Mouse (Mus musculus) macrophage (primary cell): Measurements from ENCODE around the gene Thy1. TPM values are rescaled to one million over a fixed set of nuclear protein-coding genes. Genes with fewer than 3 reads are reported as not detected.

Experiments used
- H3K27ac ChIP-seq: fragments of 350-480 bp; formaldehyde crosslinking; 2 replicates; pipeline ENCODE4 v1.9.0; 2021
- H3K36me3 ChIP-seq: fragments of 350-480 bp; formaldehyde crosslinking; 2 replicates; pipeline ENCODE4 v1.9.0; 2021; ENCODE audit errors: inconsistent target
- H3K4me3 ChIP-seq: fragments of 350-480 bp; formaldehyde crosslinking; 2 replicates; pipeline ENCODE4 v1.9.0; 2021; ENCODE audit errors: inconsistent target
- H3K79me2 ChIP-seq: fragments of 350-480 bp; formaldehyde crosslinking; 2 replicates; pipeline ENCODE4 v1.9.0; 2021; ENCODE audit errors: inconsistent target
- WGBS: methylation state at CpG from one replicate; pipeline ENCODE4 v1.1.7; 2026; ENCODE audit warnings: inconsistent platforms; ENCODE audit not compliant: missing documents; 5-methylcytosine and 5-hydroxymethylcytosine counted together
- polyA plus RNA-seq: library from polyadenylated mRNA; stranded (reverse); fragments of 250-400 nt; gene quantifications from 3 replicates; pipeline ENCODE4 v1.2.4, GENCODE M21; 2018; ENCODE audit warnings: inconsistent platforms

The Thy1 gene
- polyA plus RNA-seq, 1 experiment from 2014 or later, result 0.87 TPM

DNA sequence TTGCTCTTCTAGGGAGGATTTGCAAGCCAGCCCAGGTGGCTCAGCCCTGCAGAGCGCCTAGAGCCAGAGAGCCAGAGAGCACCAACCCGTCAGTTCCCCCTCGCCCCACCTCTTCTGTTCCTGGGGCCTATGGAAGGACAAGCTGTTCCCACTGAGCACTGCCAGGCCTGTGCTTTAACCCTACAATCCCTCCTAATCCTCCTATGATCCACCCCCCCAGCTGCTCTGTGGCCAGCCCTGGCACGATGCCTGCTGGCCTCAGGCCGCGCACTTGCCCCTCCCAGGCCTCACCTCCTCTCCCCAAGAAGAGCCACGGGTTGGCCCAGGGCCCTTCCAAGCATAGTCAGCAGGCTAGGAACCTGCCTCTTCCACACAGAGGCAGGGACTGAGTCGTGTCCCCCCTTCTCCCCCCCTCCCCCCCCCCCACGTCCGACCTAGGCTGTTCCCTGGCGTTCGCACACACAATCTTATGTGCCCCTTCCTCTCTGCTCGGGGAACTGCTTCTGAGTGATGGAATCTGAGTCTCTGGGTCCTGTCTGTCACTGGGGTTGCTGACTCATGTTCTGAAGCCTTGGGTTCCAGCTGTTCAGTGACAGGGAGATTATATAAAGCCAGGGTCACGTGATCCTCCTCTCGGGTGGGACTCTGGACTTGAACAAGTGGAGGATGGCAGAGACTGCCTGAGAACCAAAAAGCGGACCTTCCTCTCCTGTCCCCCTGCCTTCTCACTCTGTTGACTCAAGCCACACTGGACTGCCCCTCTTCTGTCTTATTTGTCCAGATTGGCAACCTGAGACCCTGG is 36.0 kb downstream of the Thy1 start:
- H3K27ac ChIP-seq, result no peak overlapping the region
- no peak overlapping the region for H3K4me3 ChIP-seq
- H3K79me2 ChIP-seq, result no peaks in the 10 kb centered on the region
- H3K36me3 ChIP-seq, result no peaks in the 10 kb centered on the region
- WGBS, result 45% methylated on average over 11 of the region's 16 CpGs

DNA sequence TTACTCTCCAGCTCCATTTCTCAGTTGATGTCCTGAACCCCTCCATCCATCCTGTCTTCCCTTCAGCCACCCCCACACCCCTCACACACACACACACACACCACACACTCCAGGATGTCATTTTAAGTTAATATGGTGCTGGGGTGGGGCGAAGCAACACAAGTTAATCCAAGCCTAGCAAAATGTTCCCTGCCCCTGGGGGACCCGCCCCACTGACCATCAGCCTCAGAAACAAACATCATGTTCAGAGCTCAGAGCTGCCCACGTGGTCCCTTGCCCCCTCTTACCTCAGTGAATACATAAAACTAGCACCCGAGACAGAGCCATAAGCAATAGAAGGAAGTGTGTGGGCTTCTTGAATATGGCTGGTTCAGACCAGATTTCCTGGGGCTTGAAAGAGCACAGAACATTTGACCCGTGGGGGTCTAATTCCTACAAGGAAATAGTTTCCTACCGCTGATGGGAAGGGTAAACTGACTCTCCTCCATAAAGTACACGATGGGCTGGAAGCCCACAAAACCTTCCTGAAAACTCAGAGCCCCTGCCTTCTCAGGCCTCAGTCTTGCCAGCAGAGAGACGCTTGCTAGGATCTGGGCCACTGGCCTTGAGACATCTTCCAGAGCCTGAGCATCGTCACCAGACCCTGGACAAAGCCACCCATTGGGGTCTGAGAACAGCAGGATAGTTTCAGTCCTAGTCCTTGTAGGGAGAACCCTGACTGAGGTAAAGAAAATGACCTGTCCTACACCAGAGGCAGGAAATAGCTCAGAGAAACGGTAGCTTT is 37.0 kb downstream of the Thy1 start:
- H3K79me2 ChIP-seq, result no peaks in the 10 kb centered on the region
- H3K27ac ChIP-seq, result no peak overlapping the region
- H3K36me3 ChIP-seq, result no peaks in the 10 kb centered on the region
- H3K4me3 ChIP-seq, result no peak overlapping the region
- 62% methylated on average over 10 of the region's 10 CpGs for WGBS

DNA sequence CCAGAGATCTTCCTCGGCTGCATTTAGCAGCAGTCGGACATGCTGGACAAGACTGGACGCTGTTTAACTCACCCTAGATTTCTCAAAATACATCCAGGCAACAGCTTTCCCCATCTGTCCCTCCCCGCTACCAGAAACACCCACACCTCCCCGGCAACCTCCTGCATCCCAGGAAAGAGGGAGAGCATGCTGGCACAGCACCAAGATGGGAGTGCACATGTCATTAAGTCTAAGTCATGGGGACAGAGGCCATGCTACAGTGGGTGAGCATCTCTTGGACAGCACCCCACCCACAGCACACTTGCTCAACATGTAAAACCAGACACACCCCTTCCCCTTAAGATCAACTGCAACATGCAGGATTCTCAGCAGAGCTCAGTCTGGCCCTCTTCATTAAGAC is 37.8 kb downstream of the Thy1 start:
- Histone ChIP-seq H3K79me2 (no peaks in the 10 kb centered on the region), H3K27ac (no peak overlapping the region), H3K36me3 (no peaks in the 10 kb centered on the region), H3K4me3 (no peak overlapping the region)
- WGBS, result 96% methylated on average over 5 of the region's 5 CpGs

DNA sequence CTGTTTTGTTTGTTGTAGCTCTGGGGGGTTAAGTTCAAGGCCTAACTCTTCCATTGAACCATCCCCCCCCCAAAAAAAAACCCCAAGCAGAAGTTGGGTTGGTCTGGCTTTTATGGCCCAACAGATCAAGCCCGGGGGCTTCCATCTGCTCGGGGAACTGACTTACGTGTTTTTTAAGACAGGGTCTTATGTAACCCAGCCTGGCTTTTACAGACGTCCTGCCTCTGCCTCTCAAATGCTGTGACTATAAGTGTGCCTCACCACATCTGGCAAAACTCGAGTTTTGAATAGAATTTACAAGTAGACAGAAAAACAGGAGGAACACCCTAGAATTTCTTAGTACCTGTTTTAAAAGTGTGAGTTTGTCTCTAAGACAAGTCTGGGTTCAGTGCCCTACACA is 38.4 kb downstream of the Thy1 start:
- Histone ChIP-seq H3K4me3 (no peak overlapping the region), H3K79me2 (no peaks in the 10 kb centered on the region), H3K27ac (no peak overlapping the region), H3K36me3 (no peaks in the 10 kb centered on the region)
- 68% methylated on average over 5 of the region's 5 CpGs for WGBS

DNA sequence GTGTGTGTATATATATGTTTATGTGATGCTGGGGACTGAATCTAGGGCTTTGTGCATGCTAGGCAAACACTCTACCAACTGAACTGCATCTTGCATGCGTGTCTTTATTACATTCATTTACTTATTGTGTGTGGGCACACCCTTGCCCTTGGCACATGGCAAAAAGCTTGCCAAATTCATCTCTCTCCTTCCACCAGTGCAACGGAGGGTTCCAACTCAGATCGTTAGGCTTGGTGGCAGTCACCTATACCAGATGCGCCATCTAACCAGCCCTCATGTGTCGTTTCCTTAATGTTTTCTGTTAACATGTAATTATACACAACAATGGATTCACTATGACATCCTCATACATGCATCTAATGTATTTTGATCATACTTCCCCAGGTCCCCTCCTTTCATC is 39.1 kb downstream of the Thy1 start:
- no peaks in the 10 kb centered on the region for H3K79me2 ChIP-seq
- H3K36me3 ChIP-seq, result no peaks in the 10 kb centered on the region
- WGBS, result 94% methylated on average over 5 of the region's 5 CpGs
- no peak overlapping the region for H3K27ac ChIP-seq
- no peak overlapping the region for H3K4me3 ChIP-seq

DNA sequence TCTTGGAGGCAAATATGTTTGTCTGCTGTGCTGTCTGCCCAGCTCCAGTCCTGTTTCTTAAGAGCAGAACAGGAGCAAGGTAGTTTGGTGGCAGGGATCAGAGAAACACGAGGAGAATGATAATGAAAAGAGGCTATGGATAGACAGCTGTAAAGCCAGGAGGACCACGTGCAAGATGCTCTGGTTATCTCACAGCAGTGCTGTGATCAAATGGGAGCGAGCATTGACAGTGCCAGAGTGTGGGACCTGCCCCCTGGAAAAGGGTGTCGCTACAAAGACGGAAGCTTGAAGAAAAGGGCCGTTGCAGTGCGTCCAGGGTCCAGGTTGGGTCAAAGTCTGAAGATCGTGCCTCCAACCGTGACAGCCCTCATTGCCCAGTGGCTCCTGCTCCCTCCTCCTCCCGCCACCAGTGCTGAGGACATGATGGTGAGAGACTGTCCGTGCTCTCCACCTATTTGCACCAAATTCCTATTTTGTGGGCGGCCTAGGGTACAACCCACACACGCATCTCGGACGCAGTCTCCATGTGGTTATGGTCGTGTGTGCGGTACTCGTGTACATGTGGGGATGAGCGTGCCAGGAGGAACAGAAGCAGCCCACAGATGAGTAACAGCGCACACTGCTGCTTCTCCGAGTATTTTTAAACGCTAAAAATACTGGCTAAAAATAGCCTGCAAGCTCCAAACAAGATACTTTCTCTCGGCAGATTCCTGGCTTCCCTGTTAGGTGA is 40.4 kb downstream of the Thy1 start:
- H3K4me3 ChIP-seq, result peak overlapping the region; percentile 19; the same call in 1 of the 2 replicates
- no peaks in the 10 kb centered on the region for H3K36me3 ChIP-seq
- H3K27ac ChIP-seq, result no peak overlapping the region
- H3K79me2 ChIP-seq, result no peaks in the 10 kb centered on the region
- WGBS, result 21% methylated on average over 22 of the region's 23 CpGs

DNA sequence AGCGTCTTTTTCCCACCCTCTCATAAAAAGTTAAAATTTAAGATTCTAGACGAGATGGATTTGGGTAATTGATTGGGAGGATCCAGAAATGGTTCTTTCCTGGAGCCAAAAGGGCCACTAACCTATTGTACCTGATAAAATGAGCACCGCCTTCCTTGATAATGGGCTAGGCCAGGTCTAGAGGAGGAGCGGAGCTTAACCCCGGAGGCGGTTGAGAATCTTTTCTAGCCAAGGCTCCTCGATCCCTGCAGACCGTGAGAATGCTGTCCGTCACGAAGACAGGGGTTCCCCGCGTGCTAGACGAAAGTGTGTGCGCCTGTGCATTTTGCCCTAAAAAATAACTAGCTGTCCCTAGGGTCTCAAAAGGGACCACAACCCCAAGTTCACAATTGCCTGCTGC is 41.1 kb downstream of the Thy1 start:
- Histone ChIP-seq H3K4me3 (peak overlapping the region; percentile 19; the same call in 1 of the 2 replicates), H3K27ac (no peak overlapping the region), H3K36me3 (no peaks in the 10 kb centered on the region), H3K79me2 (no peaks in the 10 kb centered on the region)
- 3% methylated on average over 13 of the region's 14 CpGs for WGBS

DNA sequence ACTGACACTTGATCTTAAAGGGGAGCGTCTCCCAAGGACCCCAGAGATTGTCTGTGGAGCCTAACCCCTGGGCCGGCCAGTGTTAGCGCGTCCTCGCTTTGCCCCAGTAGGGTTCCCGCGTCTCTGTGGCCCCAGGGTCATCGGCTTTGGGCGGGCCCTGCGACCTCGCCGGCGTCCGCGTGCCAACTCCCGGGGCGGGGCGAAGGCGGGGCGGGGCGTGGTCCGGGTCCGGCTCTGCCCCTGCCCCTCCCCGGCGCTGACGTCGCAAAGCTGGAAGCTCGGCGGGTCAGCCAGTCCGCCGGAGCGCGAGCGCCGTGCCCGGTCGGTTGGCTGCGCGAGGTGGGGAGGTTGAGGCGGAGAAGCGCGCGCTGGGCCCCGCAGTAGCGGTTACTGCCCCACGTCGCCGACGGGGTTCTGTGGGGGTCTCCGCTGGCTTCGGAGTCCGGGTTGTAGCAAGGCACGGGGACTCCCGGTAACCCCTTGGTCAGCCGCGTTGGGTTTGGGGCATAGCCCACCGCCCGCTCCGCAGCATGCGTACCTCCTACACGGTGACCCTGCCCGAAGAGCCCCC is 41.6 kb downstream of the Thy1 start:
- no peaks in the 10 kb centered on the region for H3K36me3 ChIP-seq
- peak overlapping the region; percentile 19 for H3K4me3 ChIP-seq
- H3K27ac ChIP-seq, result no peak overlapping the region
- 1% methylated on average over 51 of the region's 62 CpGs for WGBS
- no peaks in the 10 kb centered on the region for H3K79me2 ChIP-seq

DNA sequence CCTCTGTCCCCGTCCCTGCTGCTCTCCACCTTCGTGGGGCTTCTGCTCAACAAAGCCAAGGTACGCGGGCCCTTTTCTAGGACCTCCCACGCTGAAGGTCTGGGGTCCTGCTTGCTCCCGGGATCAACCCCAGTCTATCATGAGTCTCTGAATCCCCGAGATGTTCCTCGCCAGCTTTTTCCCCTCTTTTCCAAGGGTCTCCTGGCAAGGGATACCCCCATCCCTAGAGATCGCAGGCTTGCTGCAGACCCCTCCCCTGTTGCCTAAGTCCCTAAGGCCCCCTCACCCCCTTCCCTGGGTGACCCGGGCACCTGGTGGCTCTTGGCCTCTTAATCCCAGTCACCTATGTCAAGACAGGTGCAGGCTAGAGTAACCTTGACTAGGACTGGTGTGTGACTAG is 42.1 kb downstream of the Thy1 start:
- no peaks in the 10 kb centered on the region for H3K36me3 ChIP-seq

DNA sequence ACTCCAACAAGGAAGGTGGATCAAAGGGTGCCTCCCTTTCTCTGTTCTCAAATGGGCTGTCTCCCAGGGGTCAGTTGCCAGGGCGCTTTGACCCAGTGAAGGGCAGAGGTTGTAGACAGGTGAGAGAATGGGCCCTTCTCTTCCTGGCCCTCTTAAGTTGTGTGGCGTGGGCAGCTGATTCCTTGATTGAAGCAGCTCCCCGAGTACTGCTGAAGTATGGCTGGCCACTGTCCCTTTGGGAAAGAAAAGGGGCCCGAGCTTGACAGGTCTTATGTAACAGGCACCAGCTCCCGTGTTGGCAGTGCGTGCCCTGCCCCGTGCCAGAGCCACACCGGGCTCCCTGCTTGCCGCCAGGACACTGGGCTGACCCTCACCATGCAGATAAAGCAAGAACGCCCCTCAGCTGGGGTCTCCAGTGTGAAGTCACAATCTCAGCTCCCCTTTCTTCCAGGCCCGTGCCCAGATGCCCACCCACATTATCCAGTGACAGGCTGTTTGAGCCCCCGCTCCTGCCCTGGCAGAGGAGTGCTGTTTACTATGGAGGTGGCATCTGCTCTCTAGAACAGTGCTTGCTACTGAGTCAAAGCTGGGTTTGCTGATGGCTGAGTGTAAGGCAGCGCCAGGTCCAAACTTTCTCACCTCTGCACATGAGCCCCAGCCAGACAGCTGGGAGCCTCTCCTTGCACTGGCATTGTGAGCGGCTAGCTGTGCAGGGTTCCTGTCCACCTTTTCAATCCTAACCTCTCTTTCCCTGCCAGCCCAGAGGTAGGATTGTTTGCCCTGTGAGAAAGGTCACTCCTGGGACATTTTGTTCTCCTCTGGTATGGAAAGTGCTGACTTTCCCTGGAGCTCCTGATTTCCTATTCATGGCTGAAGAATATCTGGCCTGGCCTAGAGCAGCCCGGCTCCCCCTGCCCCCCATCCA is 42.8 kb downstream of the Thy1 start:
- Histone ChIP-seq H3K27ac (no peak overlapping the region), H3K36me3 (no peaks in the 10 kb centered on the region), H3K79me2 (no peaks in the 10 kb centered on the region), H3K4me3 (no peak overlapping the region)
- WGBS, result 94% methylated on average over 15 of the region's 15 CpGs

More for the DNA sequence above, 42.1 kb downstream of the Thy1 start:
- WGBS, result 22% methylated on average over 10 of the region's 10 CpGs
- no peak overlapping the region for H3K27ac ChIP-seq
- no peaks in the 10 kb centered on the region for H3K79me2 ChIP-seq
- H3K4me3 ChIP-seq, result peak overlapping the region; percentile 6; the same call in 1 of the 2 replicates

DNA sequence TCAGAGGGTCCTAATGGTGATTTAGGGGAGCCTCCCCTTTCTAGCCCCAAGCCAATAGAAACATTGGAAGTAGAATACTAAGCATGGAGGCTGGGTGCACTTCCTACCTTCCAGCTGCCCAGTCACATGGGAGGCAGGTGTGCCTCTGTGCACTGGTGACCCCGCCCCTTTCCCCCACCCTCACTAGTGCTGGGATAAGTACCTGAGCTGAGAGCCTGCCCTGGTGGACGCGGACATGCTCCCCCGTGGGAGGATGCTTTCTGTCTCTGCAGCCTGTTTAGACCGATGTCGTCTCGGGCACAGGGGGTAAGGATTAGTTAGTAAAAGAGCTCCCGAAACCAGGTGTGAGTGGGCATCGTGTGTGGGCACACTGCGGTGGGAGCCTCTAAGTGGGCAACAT is 43.8 kb downstream of the Thy1 start:
- WGBS, result 94% methylated on average over 10 of the region's 10 CpGs

DNA sequence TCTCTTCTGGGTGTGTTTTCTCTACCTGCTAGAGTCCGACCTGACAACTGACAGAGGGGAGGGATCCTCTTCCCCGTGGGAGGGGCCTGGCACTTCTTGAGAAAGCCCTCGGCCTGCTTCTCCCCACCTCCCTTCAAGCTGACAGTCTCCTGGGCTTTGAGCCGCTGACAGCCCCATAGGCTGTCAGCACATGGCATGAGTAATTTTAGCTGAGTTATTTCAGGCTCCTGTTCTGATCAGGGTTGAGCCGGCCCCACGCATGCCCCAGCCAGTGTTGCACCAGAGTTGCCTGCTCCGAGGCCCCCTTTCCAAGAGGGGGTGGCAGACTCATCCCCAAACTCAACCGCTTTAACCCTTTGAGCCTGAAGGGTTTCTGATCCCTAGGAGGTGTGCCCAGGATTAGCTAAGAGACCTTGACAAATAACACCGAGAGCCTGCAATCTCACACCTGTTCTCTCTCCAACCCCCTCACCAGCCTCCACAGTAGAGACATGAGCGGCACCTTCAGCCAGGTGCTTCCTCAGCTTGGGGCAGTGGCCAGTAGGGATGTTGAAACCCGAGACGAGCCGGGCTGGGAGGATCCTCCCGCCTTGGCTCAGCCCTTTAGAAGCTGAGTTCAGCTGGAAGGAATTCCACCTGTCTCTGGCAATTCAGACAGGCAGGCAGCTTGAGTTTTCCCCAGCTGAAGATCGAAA is 44.7 kb downstream of the Thy1 start:
- no peaks in the 10 kb centered on the region for H3K79me2 ChIP-seq
- H3K4me3 ChIP-seq, result no peak overlapping the region
- 24% methylated on average over 15 of the region's 15 CpGs for WGBS
- peaks cover 7% of the 10 kb centered on the region; the same call in 1 of the 2 replicates for H3K36me3 ChIP-seq
- H3K27ac ChIP-seq, result peak overlapping the region; percentile 89

More for the DNA sequence above, 43.8 kb downstream of the Thy1 start:
- no peak overlapping the region for H3K4me3 ChIP-seq
- H3K36me3 ChIP-seq, result peaks cover 2% of the 10 kb centered on the region; the same call in 1 of the 2 replicates
- no peak overlapping the region for H3K27ac ChIP-seq
- no peaks in the 10 kb centered on the region for H3K79me2 ChIP-seq
